Mouse (Mus musculus) heart, postnatal 0 days (tissue): Measurements from ENCODE around the gene Zmym4.

Source experiments
- CTCF ChIP-seq: IDR thresholded peaks from 2 replicates; pipeline ENCODE4 v1.5.1; 2016; ENCODE audit warnings: antibody characterized with exemption, control low read depth, low read depth
- EP300 ChIP-seq: IDR thresholded peaks from 2 replicates; pipeline ENCODE4 v1.6.1; 2016; ENCODE audit warnings: antibody characterized with exemption, low read depth

- TF ChIP-seq CTCF (no peak), EP300 (no peak)
Observed at GRCm38 (mm10) chr4:126850019-126850777, 117.7 kb downstream of the Zmym4 start.
